Mouse (Mus musculus): ENCODE measurements around the gene E130311K13Rik. TPM values are rescaled to one million over a fixed set of nuclear protein-coding genes. Genes with fewer than 3 reads are reported as not detected.

The E130311K13Rik gene
- polyA plus RNA-seq, 1 experiment from 2014 or later: 5.9 TPM

DNA sequence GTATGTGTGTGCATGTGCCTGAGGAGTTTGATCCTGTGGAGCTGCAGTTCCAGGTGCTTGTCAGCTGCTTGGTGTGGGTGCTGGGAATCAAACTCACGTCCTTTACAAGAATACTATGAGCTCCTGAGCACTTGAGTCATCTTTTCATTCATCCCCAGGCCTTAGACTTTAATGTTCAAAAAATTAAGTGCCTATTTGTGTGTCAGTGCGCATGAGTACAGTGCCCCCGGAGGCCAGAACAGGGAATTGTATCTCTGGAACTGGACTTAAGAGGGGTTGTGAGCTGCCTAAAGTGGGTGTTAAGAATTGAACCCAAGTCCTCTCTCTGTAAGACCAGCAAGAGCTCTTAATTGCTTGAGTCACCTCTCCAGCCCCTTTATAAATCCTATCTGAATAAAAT, 9.6 kb downstream of the E130311K13Rik start:
- H3K4me2 ChIP-seq: no peak overlapping the region
- no peaks in the 10 kb centered on the region for H3K4me1 ChIP-seq (replicated peaks)
- H3K27me3 ChIP-seq: no peaks in the 10 kb centered on the region
- H3K9ac ChIP-seq: no peak overlapping the region
- no peaks in the 10 kb centered on the region for H3K9me3 ChIP-seq
- ATAC-seq (ENCODE audit: low read depth): no peak
- H3K27ac ChIP-seq (replicated peaks): no peak overlapping the region
- H3K4me3 ChIP-seq: no peak overlapping the region
- no peaks in the 10 kb centered on the region for H3K36me3 ChIP-seq
- 66% methylated on average over 3 of the region's 3 CpGs for WGBS

DNA sequence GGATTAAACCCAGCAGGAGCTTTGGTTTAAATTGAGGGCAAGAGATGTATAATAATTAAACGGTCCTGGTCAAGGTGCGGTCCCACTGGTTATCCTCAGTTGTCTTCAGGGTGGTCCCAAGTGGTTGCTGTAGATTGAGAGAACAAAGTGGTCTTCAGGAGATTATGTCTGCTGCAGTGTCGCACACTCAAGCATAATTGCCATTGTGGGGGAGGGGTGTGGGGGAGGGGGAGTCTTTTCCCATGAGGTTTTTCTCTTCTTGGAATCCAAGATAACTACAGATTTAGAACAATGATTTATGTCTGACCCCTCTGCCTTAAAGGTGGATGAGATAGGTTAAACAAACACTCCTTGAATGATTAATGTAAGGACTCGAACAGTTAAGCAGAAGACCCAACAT, 19.0 kb downstream of the E130311K13Rik start:
- Histone ChIP-seq H3K27me3 (no peaks in the 10 kb centered on the region), H3K4me3 (no peak overlapping the region), H3K9me3 (no peaks in the 10 kb centered on the region), H3K9ac (no peak overlapping the region), H3K4me2 (no peak overlapping the region), H3K4me1 (replicated peaks) (peaks cover 2% of the 10 kb centered on the region; the same call in 1 of the 2 replicates), H3K36me3 (no peaks in the 10 kb centered on the region), H3K27ac (replicated peaks) (no peak overlapping the region)
- WGBS: 76% methylated on average over 4 of the region's 4 CpGs
- no peak for ATAC-seq (ENCODE audit: low read depth)

DNA sequence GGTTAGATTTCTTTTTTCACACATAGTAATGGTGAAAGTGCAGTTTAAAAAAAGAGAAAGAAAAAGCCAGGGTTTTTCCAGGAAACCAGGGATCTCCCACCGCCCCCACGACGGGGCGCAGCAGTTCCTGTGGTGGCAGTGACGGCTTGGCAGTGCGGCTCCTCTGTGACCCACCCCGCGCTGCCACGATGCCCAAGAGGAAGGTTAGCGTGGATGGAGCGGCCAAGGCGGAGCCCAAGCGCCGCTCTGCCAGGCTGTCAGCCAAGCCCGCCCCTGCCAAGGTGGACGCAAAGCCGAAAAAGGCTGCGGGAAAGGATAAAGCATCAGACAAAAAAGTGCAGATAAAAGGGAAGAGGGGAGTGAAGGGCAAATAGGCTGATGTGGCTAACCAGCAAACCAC, 24.0 kb downstream of the E130311K13Rik start:
- H3K36me3 ChIP-seq: no peaks in the 10 kb centered on the region
- H3K4me2 ChIP-seq: peak overlapping the region; percentile 69
- WGBS: 2% methylated on average over 18 of the region's 18 CpGs
- no peaks in the 10 kb centered on the region for H3K9me3 ChIP-seq
- peak overlapping the region; percentile 68 for H3K9ac ChIP-seq
- H3K4me1 ChIP-seq (replicated peaks): peaks cover 7% of the 10 kb centered on the region
- ATAC-seq (ENCODE audit: low read depth): no peak
- H3K27ac ChIP-seq (replicated peaks): no peak overlapping the region
- H3K27me3 ChIP-seq: no peaks in the 10 kb centered on the region
- peak overlapping the region; percentile 36 for H3K4me3 ChIP-seq

DNA sequence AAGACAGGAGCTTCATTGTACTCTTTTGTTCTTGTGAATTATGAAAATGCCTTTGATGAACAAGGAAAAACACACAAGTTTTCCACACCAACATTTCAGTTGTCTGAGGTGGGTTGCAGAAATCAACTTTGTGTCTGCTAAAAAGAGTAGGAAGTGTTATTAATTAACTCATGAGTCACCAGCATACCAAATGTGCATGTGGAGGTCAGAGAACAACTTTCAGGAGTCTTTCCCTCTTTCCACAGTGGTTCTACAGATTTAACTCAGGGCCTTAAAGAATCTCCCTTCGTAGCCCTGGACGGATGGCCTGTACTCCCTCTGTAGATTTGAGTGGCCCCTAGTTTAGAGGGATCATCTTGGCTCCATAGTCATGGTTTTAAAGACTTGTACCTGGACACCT, 25.1 kb downstream of the E130311K13Rik start:
- Histone ChIP-seq H3K4me3 (no peak overlapping the region), H3K36me3 (no peaks in the 10 kb centered on the region), H3K27me3 (no peaks in the 10 kb centered on the region), H3K27ac (replicated peaks) (no peak overlapping the region), H3K9me3 (no peaks in the 10 kb centered on the region), H3K4me1 (replicated peaks) (peaks cover 16% of the 10 kb centered on the region), H3K9ac (no peak overlapping the region), H3K4me2 (no peak overlapping the region)
- ATAC-seq (ENCODE audit: low read depth): no peak
- WGBS: 80% methylated on average over 2 of the region's 2 CpGs

DNA sequence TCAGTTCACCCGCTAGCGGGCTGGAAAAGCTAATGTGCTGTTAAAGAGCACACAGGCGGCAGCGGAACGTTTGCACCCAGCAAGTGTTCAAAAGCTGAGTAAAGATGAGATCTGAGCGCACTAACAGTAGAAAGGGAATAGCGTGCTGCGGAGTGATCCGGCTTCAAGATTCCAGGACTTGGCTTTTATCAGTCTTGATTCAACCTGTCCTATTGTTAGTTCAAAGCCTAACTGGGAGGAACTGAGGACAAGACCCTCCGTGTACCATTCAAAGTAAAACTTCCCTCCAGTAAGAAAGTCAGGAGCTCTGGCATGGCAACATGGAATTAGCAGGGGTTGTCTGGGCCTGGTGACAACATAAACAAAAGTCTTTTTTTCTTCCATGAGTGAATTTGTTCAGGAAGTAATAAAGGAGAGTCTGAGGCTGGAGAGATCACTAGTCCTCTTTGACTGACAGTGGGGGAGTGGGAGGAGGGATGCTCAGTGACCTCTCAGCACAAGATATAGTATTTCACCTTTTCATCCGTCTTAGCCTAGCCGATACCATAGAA, 29.2 kb downstream of the E130311K13Rik start:
- H3K4me3 ChIP-seq: peak overlapping the region; percentile 84
- H3K9ac ChIP-seq: no peak overlapping the region
- no peaks in the 10 kb centered on the region for H3K36me3 ChIP-seq
- 0 out of 2 replicates have a peak overlapping the region, but pooled peaks have one; percentile 93 for H3K27ac ChIP-seq (replicated peaks)
- H3K4me1 ChIP-seq (replicated peaks): peaks cover 36% of the 10 kb centered on the region
- peak overlapping the region; percentile 86 for H3K4me2 ChIP-seq
- ATAC-seq (ENCODE audit: low read depth): no peak
- no peaks in the 10 kb centered on the region for H3K9me3 ChIP-seq
- no peaks in the 10 kb centered on the region for H3K27me3 ChIP-seq
- 2% methylated on average over 12 of the region's 12 CpGs for WGBS

DNA sequence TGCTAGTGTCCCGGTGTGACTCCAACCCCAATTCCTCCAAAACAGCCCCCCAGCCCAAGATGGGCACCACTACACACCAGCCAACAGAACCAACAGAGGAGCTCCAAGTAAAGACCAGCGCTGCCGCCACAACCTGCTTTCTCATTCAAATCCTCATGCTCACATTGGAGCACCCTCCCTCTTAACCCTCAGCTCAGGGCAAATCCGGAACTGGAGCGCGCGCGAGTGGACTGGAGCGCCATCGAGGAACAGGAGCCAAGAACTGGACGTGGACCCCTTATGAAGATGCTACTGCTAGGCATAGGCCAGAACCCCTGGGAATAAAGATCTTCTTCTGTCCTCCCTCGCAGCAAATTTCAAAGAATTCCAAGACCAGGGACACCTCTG, 30.0 kb downstream of the E130311K13Rik start, which contains the start of gene Plch1:
Plch1 (minus strand) TSS at position 164 of the 387 bp plus-strand sequence.
- Histone ChIP-seq H3K4me1 (replicated peaks) (peaks cover 40% of the 10 kb centered on the region), H3K27me3 (no peaks in the 10 kb centered on the region), H3K36me3 (no peaks in the 10 kb centered on the region), H3K4me3 (peak within 1 kb of the TSS; percentile 84), H3K4me2 (peak within 1 kb of the TSS; percentile 86), H3K9ac (peak within 1 kb of the TSS; percentile 87), H3K9me3 (no peaks in the 10 kb centered on the region), H3K27ac (replicated peaks) (peak within 1 kb of the TSS; percentile 93)
- WGBS: under 1% methylated on average over 12 of the region's 12 CpGs
- peak; percentile 84 for ATAC-seq (ENCODE audit: low read depth)

DNA sequence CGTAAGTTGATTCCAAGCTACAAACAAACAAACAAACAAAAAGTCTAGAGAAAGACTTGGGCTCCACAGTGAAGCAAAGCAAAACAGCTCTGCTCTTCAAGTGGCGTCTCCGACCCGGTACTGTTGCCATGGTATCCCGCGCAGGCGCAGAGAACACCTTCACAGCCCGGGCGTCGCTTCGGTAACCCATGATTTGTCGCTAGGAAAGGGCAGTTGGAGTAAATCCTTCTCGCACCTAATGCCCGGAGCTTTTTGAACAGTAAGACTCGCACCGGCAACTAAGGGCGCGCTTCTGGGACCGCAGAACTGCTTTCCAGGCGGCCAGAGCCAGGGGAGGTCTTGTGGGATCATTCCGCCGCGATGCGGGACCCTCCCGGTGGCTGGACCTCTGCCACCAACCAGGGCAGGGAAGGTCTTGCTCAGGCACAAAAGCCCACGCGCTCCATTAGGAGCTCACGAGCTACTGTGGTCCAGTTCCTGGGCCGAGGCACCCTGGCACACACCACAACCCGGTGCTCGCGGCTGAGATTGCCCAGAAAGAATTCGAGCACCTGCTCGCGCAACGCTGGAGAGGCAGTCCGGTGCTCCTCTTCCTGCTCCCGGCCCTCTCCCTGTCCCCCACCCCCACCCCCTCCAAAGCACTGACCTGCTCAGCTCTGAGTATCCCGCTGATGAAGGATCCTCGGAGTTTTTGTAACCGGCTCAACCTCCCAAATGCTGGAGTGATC, 30.5 kb downstream of the E130311K13Rik start:
- H3K9ac ChIP-seq: peak overlapping the region; percentile 87
- no peaks in the 10 kb centered on the region for H3K36me3 ChIP-seq
- peak overlapping the region; percentile 93 for H3K27ac ChIP-seq (replicated peaks)
- no peaks in the 10 kb centered on the region for H3K9me3 ChIP-seq
- peak; percentile 93 for ATAC-seq (ENCODE audit: low read depth)
- peak overlapping the region; percentile 84 for H3K4me3 ChIP-seq
- peaks cover 44% of the 10 kb centered on the region for H3K4me1 ChIP-seq (replicated peaks)
- no peaks in the 10 kb centered on the region for H3K27me3 ChIP-seq
- peak overlapping the region; percentile 86 for H3K4me2 ChIP-seq
- WGBS: under 1% methylated on average over 41 of the region's 41 CpGs

DNA sequence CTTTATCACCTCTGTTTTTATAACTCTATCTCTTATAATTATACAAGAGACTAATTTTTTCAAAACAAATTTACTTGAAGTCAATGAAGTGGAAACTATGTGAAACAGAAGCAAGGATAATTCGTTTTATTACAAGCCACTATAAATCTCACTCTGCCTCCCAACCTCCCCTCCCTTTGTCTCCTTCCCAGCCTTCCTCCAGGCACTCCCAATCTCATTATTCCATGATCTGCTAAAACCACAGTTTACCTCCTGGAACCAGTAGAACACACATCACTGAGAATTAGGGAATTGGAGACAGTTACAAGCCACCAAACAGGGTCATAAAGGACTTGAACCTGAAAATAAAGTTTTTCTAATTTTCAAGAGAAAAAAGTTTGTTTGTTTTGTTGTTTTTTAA, 32.1 kb downstream of the E130311K13Rik start:
- Histone ChIP-seq H3K27me3 (no peaks in the 10 kb centered on the region), H3K4me1 (replicated peaks) (peaks cover 48% of the 10 kb centered on the region), H3K4me2 (peak overlapping the region; percentile 86), H3K27ac (replicated peaks) (peak overlapping the region; percentile 53), H3K4me3 (peak overlapping the region; percentile 84), H3K9me3 (no peaks in the 10 kb centered on the region), H3K36me3 (no peaks in the 10 kb centered on the region), H3K9ac (0 out of 2 replicates have a peak overlapping the region, but pooled peaks have one; percentile 59)
- 5% methylated on average over 1 of the region's 1 CpGs for WGBS
- ATAC-seq (ENCODE audit: low read depth): no peak

DNA sequence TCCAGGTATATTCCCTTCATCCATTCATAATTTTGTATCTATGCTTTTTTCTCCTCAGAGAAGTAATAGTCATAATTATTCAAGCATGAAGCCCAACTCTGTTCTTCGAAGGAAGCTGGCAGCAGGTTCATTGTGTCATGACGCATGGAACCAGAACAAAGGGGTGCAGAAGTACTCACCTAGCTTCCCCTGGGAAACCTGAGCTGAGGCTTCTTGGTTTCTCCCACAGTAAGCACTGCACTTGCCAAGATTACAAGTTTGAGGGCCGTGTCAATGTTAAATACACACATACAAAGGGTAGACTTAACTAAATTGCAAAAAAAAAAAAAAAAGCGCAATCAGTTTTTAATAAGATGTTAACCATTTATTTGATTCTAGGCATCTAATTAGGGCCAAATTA, 33.0 kb downstream of the E130311K13Rik start:
- peak overlapping the region; percentile 86 for H3K4me2 ChIP-seq
- no peak overlapping the region for H3K9ac ChIP-seq
- H3K27me3 ChIP-seq: no peaks in the 10 kb centered on the region
- ATAC-seq (ENCODE audit: low read depth): no peak
- peak overlapping the region; percentile 53 for H3K27ac ChIP-seq (replicated peaks)
- H3K4me3 ChIP-seq: no peak overlapping the region
- H3K4me1 ChIP-seq (replicated peaks): peaks cover 48% of the 10 kb centered on the region
- no peaks in the 10 kb centered on the region for H3K36me3 ChIP-seq
- no peaks in the 10 kb centered on the region for H3K9me3 ChIP-seq
- 40% methylated on average over 4 of the region's 4 CpGs for WGBS

DNA sequence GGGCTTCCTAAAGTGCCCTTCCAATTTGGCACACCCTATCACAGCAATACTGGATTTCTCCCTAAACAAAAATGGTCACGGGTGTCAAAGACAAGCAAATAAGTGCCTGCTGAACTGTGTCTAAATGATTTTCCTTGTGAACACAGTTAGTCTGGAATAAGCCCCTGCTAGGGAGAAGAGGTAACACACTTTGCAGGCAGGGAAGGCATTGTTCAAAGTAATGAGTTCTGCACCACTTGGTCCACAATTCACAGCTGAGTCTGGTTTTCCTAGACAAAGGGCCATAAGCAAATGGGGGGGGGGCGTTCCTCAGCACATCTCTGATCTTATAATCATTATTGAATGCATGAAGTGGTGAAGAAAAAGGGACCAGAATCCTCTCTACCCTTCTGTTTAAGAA, 33.5 kb downstream of the E130311K13Rik start:
- H3K4me3 ChIP-seq: no peak overlapping the region
- H3K9me3 ChIP-seq: no peaks in the 10 kb centered on the region
- no peak for ATAC-seq (ENCODE audit: low read depth)
- H3K9ac ChIP-seq: no peak overlapping the region
- peaks cover 48% of the 10 kb centered on the region for H3K4me1 ChIP-seq (replicated peaks)
- H3K27ac ChIP-seq (replicated peaks): peak overlapping the region; percentile 53
- peak overlapping the region; percentile 6; the same call in 1 of the 2 replicates for H3K4me2 ChIP-seq
- 9% methylated on average over 2 of the region's 2 CpGs for WGBS
- no peaks in the 10 kb centered on the region for H3K27me3 ChIP-seq
- H3K36me3 ChIP-seq: no peaks in the 10 kb centered on the region

DNA sequence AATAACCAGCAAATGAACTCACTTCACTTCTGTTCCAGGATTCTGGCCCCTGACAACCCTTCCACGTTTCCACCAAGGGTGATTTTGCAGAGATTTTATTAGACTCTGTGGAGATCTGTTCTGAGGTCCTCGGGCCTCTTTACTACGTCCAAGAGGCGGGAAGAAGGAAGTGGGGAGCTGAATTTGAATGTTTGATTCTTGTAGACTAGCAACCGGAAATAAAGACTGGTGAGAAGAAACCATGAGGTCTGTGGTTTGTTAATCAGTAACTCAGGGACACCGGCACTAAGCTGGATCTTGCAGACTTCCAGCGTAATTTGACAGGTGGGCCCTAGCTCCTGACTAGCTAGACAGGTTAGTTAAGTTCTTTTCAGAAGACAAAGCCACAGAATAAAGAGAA, 35.6 kb downstream of the E130311K13Rik start:
- no peaks in the 10 kb centered on the region for H3K27me3 ChIP-seq
- peaks cover 37% of the 10 kb centered on the region for H3K4me1 ChIP-seq (replicated peaks)
- H3K4me2 ChIP-seq: no peak overlapping the region
- no peak overlapping the region for H3K4me3 ChIP-seq
- no peaks in the 10 kb centered on the region for H3K36me3 ChIP-seq
- H3K27ac ChIP-seq (replicated peaks): no peak overlapping the region
- H3K9ac ChIP-seq: no peak overlapping the region
- WGBS: 28% methylated on average over 7 of the region's 7 CpGs
- H3K9me3 ChIP-seq: no peaks in the 10 kb centered on the region
- no peak for ATAC-seq (ENCODE audit: low read depth)

DNA sequence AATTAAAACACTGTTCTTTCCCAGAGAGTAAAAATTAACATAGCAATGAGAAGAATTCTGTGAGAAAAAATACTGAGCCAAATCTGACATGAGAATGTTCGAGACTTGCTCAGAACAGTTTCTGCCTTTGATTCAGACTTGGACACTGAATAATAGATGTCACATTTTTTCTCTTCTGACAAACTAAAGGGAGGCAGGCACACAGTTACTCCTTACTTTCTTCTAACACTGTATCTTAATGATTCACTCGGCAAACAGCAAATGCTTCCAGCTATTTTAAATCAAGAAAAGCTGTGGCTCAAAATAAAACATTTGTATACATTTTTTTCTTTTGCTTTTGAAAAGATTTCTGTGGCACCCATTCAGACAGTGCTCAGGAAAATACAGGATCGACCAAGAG, 37.1 kb downstream of the E130311K13Rik start:
- Histone ChIP-seq H3K4me2 (no peak overlapping the region), H3K4me3 (no peak overlapping the region), H3K27me3 (no peaks in the 10 kb centered on the region), H3K36me3 (no peaks in the 10 kb centered on the region), H3K27ac (replicated peaks) (no peak overlapping the region), H3K4me1 (replicated peaks) (peaks cover 25% of the 10 kb centered on the region), H3K9me3 (no peaks in the 10 kb centered on the region), H3K9ac (no peak overlapping the region)
- ATAC-seq (ENCODE audit: low read depth): no peak
- WGBS: 53% methylated on average over 3 of the region's 3 CpGs

All from neural tube, embryonic 13.5 days (tissue).